In genomic region chrX:134717752-134718308, GRCm38 (mm10) we compare ENCODE assay signal across 8 mouse cellular contexts. TPM values are rescaled to one million over a fixed set of nuclear protein-coding genes. Genes with fewer than 3 reads are reported as not detected.
DNase-seq lines count a peak whose midpoint lies in the region; ATAC-seq and TF ChIP-seq lines count a peak whose summit lies in the region.

TSS of gene Armcx1 (plus strand) at chrX:134717963.

- peaks cover 18% of the 10 kb centered on the region for H3K36me3 ChIP-seq in heart, embryonic 14.5 days (ENCODE audit: control insufficient read depth, insufficient read depth, low read length)
- no peaks in the 10 kb centered on the region; the same call in 1 of the 2 replicates for H3K36me3 ChIP-seq in liver, embryonic 11.5 days (ENCODE audit: control insufficient read depth, insufficient read depth, low read length)
- H3K36me3 ChIP-seq in thymus, adult 2 months (ENCODE audit: control insufficient read depth, insufficient read depth, low read length), result no peaks in the 10 kb centered on the region

- no peaks in the 10 kb centered on the region for H3K9me3 ChIP-seq in heart, embryonic 14.5 days (ENCODE audit: control insufficient read depth, low read length)
- H3K9me3 ChIP-seq in liver, embryonic 11.5 days (ENCODE audit: control insufficient read depth, low read length), result no peaks in the 10 kb centered on the region

- DNase-seq in brain, adult 2 months (ENCODE audit: low read depth, low spot score), result peak; percentile 94
- peak; percentile 74 for DNase-seq in kidney, postnatal 10 days
- DNase-seq in liver, embryonic 11.5 days (ENCODE audit: low spot score), result peak; percentile 47
- DNase-seq in neural tube, embryonic 10.5 days (ENCODE audit: extremely low spot score, low spot score), result peak; percentile 69
- DNase-seq in thymus, adult 2 months, result peak; percentile 36

- H3K27me3 ChIP-seq in heart, embryonic 14.5 days (ENCODE audit: control insufficient read depth, insufficient read depth, low read length), result no peaks in the 10 kb centered on the region
- H3K27me3 ChIP-seq in liver, embryonic 11.5 days (replicated peaks; ENCODE audit: control insufficient read depth, insufficient read depth, low read length), result no peaks in the 10 kb centered on the region
- no peaks in the 10 kb centered on the region for H3K27me3 ChIP-seq in thymus, adult 2 months (ENCODE audit: control insufficient read depth, insufficient read depth, low read length)

- peak within 1 kb of the TSS; percentile 63 for H3K4me2 ChIP-seq in heart, embryonic 14.5 days (ENCODE audit: low read length)
- peak within 1 kb of the TSS; percentile 69 for H3K4me2 ChIP-seq in liver, embryonic 11.5 days

- no peak for TF ChIP-seq CTCF in thymus, adult 2 months (IDR thresholded peaks at IDR 0.05; ENCODE audit: borderline replicate concordance, control insufficient read depth, extremely low read depth, insufficient read depth, low read length, poor library complexity)

- peak within 1 kb of the TSS; percentile 83 for H3K9ac ChIP-seq in heart, embryonic 14.5 days (ENCODE audit: low read length)
- H3K9ac ChIP-seq in liver, embryonic 11.5 days (ENCODE audit: low read depth, low read length), result peak within 1 kb of the TSS; percentile 61

- TF ChIP-seq POLR2A in thymus, adult 2 months (IDR thresholded peaks at IDR 0.05; ENCODE audit: control insufficient read depth, extremely low read depth, insufficient read depth, low read length, poor library complexity), result no peak

- ATAC-seq in CD4-positive, CD25-positive, alpha-beta regulatory T cell, adult 4 months, result peak; percentile 80
- peak; percentile 61; the same call in 1 of the 2 replicates for ATAC-seq in erythroid progenitor cell, adult 5-6 weeks (replicated peaks; ENCODE audit: low FRiP score, poor library complexity, severe bottlenecking)
- ATAC-seq in heart, embryonic 14.5 days (ENCODE audit: insufficient number of reproducible peaks, insufficient read depth, low FRiP score, low read depth), result peak; percentile 92
- peak; percentile 92 for ATAC-seq in liver, embryonic 11.5 days (replicated peaks; ENCODE audit: low FRiP score)

- WGBS in heart, embryonic 14.5 days, result 14% methylated on average over 16 of the region's 16 CpGs
- WGBS in liver, embryonic 11.5 days, result 9% methylated on average over 16 of the region's 16 CpGs
- 3% methylated on average over 16 of the region's 16 CpGs for WGBS in thymus, adult 2 months

- H3K4me3 ChIP-seq in heart, embryonic 14.5 days (ENCODE audit: control insufficient read depth in 1 of 2, insufficient read depth in 1 of 2, low read depth in 1 of 2, low read length in 2 of 2), result peak within 1 kb of the TSS; percentile 59 to 71
- peak within 1 kb of the TSS; percentile 49 for H3K4me3 ChIP-seq in liver, embryonic 11.5 days (ENCODE audit: low read depth, low read length)
- H3K4me3 ChIP-seq in thymus, adult 2 months (ENCODE audit: control insufficient read depth, insufficient read depth, low read length), result peak within 1 kb of the TSS; percentile 64

- H3K4me1 ChIP-seq in heart, embryonic 14.5 days (ENCODE audit: control insufficient read depth in 2 of 2, insufficient read depth in 2 of 2, low read length in 2 of 2), result no peaks in the 10 kb centered on the region
- H3K4me1 ChIP-seq in liver, embryonic 11.5 days (replicated peaks; ENCODE audit: control insufficient read depth, insufficient read depth, low read length), result no peaks in the 10 kb centered on the region
- H3K4me1 ChIP-seq in thymus, adult 2 months (replicated peaks; ENCODE audit: control insufficient read depth, insufficient read depth, low read length), result 0 out of 2 replicates have a peak, but pooled peaks cover 2% of the 10 kb centered on the region

- peak within 1 kb of the TSS; percentile 96 to 97 for H3K27ac ChIP-seq in heart, embryonic 14.5 days (replicated peaks in 1 of 2; ENCODE audit: control insufficient read depth in 1 of 2, insufficient read depth in 1 of 2, low read depth in 2 of 2, low read length in 2 of 2)
- H3K27ac ChIP-seq in liver, embryonic 11.5 days (ENCODE audit: low read depth, low read length), result peak within 1 kb of the TSS; percentile 77
- H3K27ac ChIP-seq in thymus, adult 2 months (ENCODE audit: control insufficient read depth, insufficient read depth, low read length), result peak within 1 kb of the TSS; percentile 31; the same call in 1 of the 2 replicates

RNA-seq across cellular contexts. Expression of gene Armcx1, which starts in this region (rescaled TPM):
- 1 to 10 TPM; 2.7 to 3.7 TPM for polyA plus RNA-seq in CD4-positive, CD25-positive, alpha-beta regulatory T cell, adult 4 months (2017; shearing (Covaris generic))
- not detected in 2 replicates for total RNA-seq in erythroid progenitor cell, adult 5-6 weeks (2015; ENCODE audit: low replicate concordance)
- 0.15 and 0.39 TPM in 2 replicates for total RNA-seq in erythroid progenitor cell, adult 5-6 weeks (2017; ENCODE audit: low replicate concordance)
- polyA plus RNA-seq in heart, embryonic 14.5 days (2014; fragmentation: Nextera tagmentation; extraction: Ambion mirVana), result 36.5 and 39.5 TPM in 2 replicates
- polyA plus RNA-seq in liver, embryonic 11.5 days (2014; fragmentation: Nextera tagmentation; extraction: Ambion mirVana), result 21.3 TPM in 2 replicates
- 2.8 TPM in 2 replicates for polyA plus RNA-seq in thymus, adult 2 months (2012; rRNA removed)

Comparison
In these comparisons a context has a peak if more than half of its experiments do, and no peak if none do; other contexts are left out.
1. Peak in every context shown above with its lines: DNase-seq, ATAC-seq, H3K4me3 ChIP-seq and H3K27ac ChIP-seq.
2. Peak in ATAC-seq in erythroid progenitor cell, adult 5-6 weeks; RNA of the gene not detected or under 1 TPM.
3. DNase-seq: peak in every context shown above with its lines; median percentile 94 in brain, adult 2 months; 74 in kidney, postnatal 10 days; 69 in neural tube, embryonic 10.5 days; 47 in liver, embryonic 11.5 days; 36 in thymus, adult 2 months.
4. H3K27ac ChIP-seq: peak in every context shown above with its lines; median percentile 96 in heart, embryonic 14.5 days; 77 in liver, embryonic 11.5 days; 31 in thymus, adult 2 months.